Mouse (Mus musculus): Measurements from ENCODE around the gene Cr2. TPM values are rescaled to one million over a fixed set of nuclear protein-coding genes. Genes with fewer than 3 reads are reported as not detected.
A peak's percentile ranks its signal among the peaks of the same experiment; 100 is the strongest.

The Cr2 gene
- polyA plus RNA-seq, 1 experiment from 2014 or later = 2.4 TPM

DNA sequence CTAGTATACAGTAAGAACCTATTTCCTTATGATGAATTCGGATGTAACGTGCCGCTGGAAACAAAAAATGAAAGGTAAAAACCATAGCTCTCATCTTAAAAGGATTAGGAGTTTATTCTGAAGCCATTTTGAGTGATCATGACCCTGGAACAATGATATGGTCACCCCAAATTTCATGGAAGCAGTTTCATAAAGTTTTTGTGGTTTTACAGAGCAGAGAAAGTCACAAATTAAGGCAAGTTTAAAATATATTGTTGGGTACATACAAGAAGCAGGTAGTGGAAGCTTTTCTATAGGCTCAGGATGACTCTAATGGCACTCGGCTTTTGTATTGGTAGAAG lies 44.9 kb downstream of the Cr2 start:
- no peak for TF ChIP-seq CTCF (IDR thresholded peaks at IDR 0.05; ENCODE audit: low read depth)
- WGBS = 23% methylated on average over 4 of the region's 4 CpGs
- DNase-seq (ENCODE audit: low spot score) (no peak), ATAC-seq (replicated peaks; ENCODE audit: low FRiP score, low read depth) (no peak)
- Histone ChIP-seq H3K4me3 (replicated peaks; ENCODE audit: low read depth, low read length) (peak overlapping the region; percentile 56), H3K4me2 (ENCODE audit: low read length) (peak overlapping the region; percentile 68), H3K27ac (peak overlapping the region; percentile 99), H3K36me3 (ENCODE audit: insufficient read depth, low read length) (0 out of 2 replicates have a peak, but pooled peaks cover 4% of the 10 kb centered on the region), H3K4me1 (replicated peaks; ENCODE audit: insufficient read depth, low read length) (peaks cover 3% of the 10 kb centered on the region), H3K9ac (ENCODE audit: low read depth, low read length) (peak overlapping the region; percentile 86), H3K9me3 (replicated peaks; ENCODE audit: low read length) (no peaks in the 10 kb centered on the region), H3K27me3 (ENCODE audit: insufficient read depth, low read length) (no peaks in the 10 kb centered on the region)

DNA sequence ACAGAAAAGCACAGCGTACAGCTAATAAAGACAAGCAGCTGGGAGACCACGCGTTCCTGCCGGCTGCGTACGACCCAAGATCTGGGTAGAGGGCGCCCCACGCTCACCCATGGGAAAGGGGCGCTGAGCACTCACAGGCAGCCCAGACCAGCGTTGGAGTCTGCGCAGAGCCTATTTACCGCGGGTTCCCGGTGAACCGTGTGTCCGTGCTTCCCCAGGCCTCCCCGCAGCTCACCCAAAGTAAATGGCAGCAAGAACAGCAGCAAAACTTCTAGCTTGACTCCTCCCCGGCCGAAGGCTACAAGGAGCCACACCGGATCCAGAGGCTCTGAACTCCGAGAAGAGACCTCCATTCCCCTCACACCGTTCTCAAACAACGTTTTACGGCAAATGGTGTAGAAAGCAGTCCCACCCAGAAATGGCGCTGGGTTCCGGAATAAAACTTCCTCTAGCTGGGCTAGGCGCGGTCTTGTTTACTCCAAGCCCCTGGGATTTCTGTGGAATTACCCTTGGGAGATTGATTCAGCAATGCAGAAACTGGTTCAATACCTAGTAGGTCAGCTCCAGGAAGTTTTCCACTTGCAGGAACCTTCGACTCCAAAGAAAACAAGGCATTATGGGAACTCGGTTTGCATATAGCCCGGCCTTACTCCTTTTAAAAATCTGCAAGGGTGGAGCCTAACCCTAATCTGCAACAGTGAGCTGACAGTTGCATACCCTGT lies 45.4 kb downstream of the Cr2 start, which contains the start of gene Cr1l:
TSS of gene Cr1l (minus strand) at position 634 of the 722 bp plus-strand sequence.
- Histone ChIP-seq H3K4me3 (replicated peaks; ENCODE audit: low read depth, low read length) (peak within 1 kb of the TSS; percentile 56), H3K4me1 (replicated peaks; ENCODE audit: insufficient read depth, low read length) (peaks cover 3% of the 10 kb centered on the region), H3K36me3 (ENCODE audit: insufficient read depth, low read length) (0 out of 2 replicates have a peak, but pooled peaks cover 4% of the 10 kb centered on the region), H3K4me2 (ENCODE audit: low read length) (peak within 1 kb of the TSS; percentile 68), H3K27me3 (ENCODE audit: insufficient read depth, low read length) (no peaks in the 10 kb centered on the region), H3K9ac (ENCODE audit: low read depth, low read length) (peak within 1 kb of the TSS; percentile 86), H3K27ac (peak within 1 kb of the TSS; percentile 99), H3K9me3 (replicated peaks; ENCODE audit: low read length) (no peaks in the 10 kb centered on the region)
- ATAC-seq (replicated peaks; ENCODE audit: low FRiP score, low read depth) (peak; percentile 97), DNase-seq (ENCODE audit: low spot score) (peak; percentile 94)
- peak; percentile 75 for TF ChIP-seq CTCF (IDR thresholded peaks at IDR 0.05; ENCODE audit: low read depth)
- under 1% methylated on average over 31 of the region's 31 CpGs for WGBS

DNA sequence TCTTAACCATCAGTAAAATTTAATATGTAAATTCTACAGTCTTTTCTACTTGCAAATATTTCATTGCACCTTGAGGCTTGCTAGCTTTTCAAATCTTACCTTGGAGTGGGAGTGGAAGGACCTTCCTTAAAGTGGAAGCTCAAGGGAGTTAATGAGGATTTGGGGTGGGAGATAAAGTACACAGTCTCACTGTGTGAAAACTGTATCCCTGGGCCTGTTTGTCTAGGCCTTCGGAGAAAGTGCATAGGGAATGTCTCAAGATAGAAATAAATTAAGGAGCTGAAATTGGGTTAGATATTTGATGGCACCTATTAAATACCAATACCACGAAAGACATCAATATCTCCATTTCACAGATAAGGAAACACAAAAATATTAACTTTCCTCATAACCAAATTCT lies 46.0 kb downstream of the Cr2 start:
- Histone ChIP-seq H3K4me2 (ENCODE audit: low read length) (peak overlapping the region; percentile 68), H3K9ac (ENCODE audit: low read depth, low read length) (peak overlapping the region; percentile 86), H3K4me1 (replicated peaks; ENCODE audit: insufficient read depth, low read length) (peaks cover 3% of the 10 kb centered on the region), H3K27ac (peak overlapping the region; percentile 99), H3K9me3 (replicated peaks; ENCODE audit: low read length) (no peaks in the 10 kb centered on the region), H3K4me3 (replicated peaks; ENCODE audit: low read depth, low read length) (peak overlapping the region; percentile 56), H3K36me3 (ENCODE audit: insufficient read depth, low read length) (0 out of 2 replicates have a peak, but pooled peaks cover 4% of the 10 kb centered on the region), H3K27me3 (ENCODE audit: insufficient read depth, low read length) (no peaks in the 10 kb centered on the region)
- TF ChIP-seq CTCF (IDR thresholded peaks at IDR 0.05; ENCODE audit: low read depth) = no peak
- WGBS = 8% methylated on average over 2 of the region's 2 CpGs
- DNase-seq (ENCODE audit: low spot score) (peak; percentile 5), ATAC-seq (replicated peaks; ENCODE audit: low FRiP score, low read depth) (no peak)

DNA sequence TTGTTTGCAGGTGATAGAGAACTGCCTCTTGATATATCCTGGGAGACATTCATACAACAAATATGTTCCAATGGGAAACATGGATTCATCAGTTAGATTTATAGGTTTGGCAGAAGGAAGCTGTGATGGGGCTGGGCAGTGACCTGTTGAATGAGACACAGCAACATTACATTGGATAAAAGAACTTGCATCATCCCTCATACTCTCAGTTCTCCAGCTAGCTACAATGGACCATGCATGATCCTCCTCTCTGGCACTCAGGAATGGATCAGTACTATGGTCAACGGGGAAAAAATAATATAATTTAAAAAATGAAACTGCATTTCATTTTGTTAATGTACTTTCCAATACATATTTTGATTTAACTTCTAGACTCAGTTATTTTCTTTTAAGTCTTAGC lies 46.6 kb downstream of the Cr2 start:
- DNase-seq (ENCODE audit: low spot score) = no peak
- WGBS = 74% methylated on average over 1 of the region's 1 CpGs
- ATAC-seq (replicated peaks; ENCODE audit: low FRiP score, low read depth) = no peak
- Histone ChIP-seq H3K36me3 (ENCODE audit: insufficient read depth, low read length) (0 out of 2 replicates have a peak, but pooled peaks cover 4% of the 10 kb centered on the region), H3K27ac (no peak overlapping the region), H3K4me2 (ENCODE audit: low read length) (peak overlapping the region; percentile 22; the same call in 1 of the 2 replicates), H3K27me3 (ENCODE audit: insufficient read depth, low read length) (no peaks in the 10 kb centered on the region), H3K9ac (ENCODE audit: low read depth, low read length) (no peak overlapping the region), H3K9me3 (replicated peaks; ENCODE audit: low read length) (no peaks in the 10 kb centered on the region), H3K4me3 (replicated peaks; ENCODE audit: low read depth, low read length) (no peak overlapping the region), H3K4me1 (replicated peaks; ENCODE audit: insufficient read depth, low read length) (peaks cover 3% of the 10 kb centered on the region)
- TF ChIP-seq CTCF (IDR thresholded peaks at IDR 0.05; ENCODE audit: low read depth) = no peak

DNA sequence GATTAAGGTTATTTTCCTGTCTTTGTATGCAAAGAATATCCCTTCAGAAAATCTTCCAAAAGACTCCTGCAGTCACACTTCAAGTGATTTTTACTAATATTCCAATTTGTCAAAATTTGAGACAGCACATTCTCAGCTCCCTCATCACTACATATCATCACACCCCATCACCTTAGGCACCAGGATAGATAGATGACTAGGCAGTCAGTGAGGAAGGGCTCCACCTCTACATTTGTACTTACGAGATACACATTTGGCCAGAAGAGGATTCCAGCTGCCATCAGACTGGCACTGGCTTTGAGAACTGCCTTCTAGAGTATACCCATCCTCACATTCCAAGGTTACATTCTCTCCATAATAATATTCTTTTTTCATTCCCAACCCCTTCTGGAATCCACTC lies 62.1 kb downstream of the Cr2 start:
- Histone ChIP-seq H3K36me3 (ENCODE audit: insufficient read depth, low read length) (peaks cover 7% of the 10 kb centered on the region), H3K4me1 (replicated peaks; ENCODE audit: insufficient read depth, low read length) (no peaks in the 10 kb centered on the region), H3K4me2 (ENCODE audit: low read length) (no peak overlapping the region), H3K9ac (ENCODE audit: low read depth, low read length) (no peak overlapping the region), H3K4me3 (replicated peaks; ENCODE audit: low read depth, low read length) (no peak overlapping the region), H3K27ac (no peak overlapping the region), H3K9me3 (replicated peaks; ENCODE audit: low read length) (no peaks in the 10 kb centered on the region), H3K27me3 (ENCODE audit: insufficient read depth, low read length) (no peaks in the 10 kb centered on the region)
- no peak for DNase-seq (ENCODE audit: low spot score)
- ATAC-seq (replicated peaks; ENCODE audit: low FRiP score, low read depth) = no peak
- WGBS = 100% methylated on average over 1 of the region's 1 CpGs
- TF ChIP-seq CTCF (IDR thresholded peaks at IDR 0.05; ENCODE audit: low read depth) = no peak

DNA sequence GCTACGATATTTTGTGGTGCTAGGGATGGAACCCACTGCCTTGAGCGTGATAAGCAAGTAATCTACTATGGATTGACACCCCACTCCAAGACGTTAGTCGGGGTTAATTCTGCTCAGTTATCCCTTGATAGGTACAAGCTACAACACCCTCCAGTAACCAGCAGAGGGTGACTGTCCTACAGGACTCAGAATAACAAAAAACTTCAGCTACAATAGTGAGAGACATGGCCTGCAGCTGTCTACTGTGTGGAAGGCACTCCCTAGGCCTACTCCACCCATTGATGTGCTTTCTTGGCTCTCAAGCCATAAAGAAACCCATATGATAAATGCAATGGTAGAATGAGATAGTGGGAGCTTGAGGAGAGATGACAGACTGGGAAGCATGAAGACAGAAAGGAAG lies 62.9 kb downstream of the Cr2 start:
- peaks cover 7% of the 10 kb centered on the region for H3K36me3 ChIP-seq (ENCODE audit: insufficient read depth, low read length)
- H3K27me3 ChIP-seq (ENCODE audit: insufficient read depth, low read length) = no peaks in the 10 kb centered on the region
- H3K27ac ChIP-seq = no peak overlapping the region
- H3K9ac ChIP-seq (ENCODE audit: low read depth, low read length) = no peak overlapping the region
- 92% methylated on average over 4 of the region's 4 CpGs for WGBS
- H3K4me1 ChIP-seq (replicated peaks; ENCODE audit: insufficient read depth, low read length) = no peaks in the 10 kb centered on the region
- DNase-seq (ENCODE audit: low spot score) = no peak
- no peak overlapping the region for H3K4me2 ChIP-seq (ENCODE audit: low read length)
- no peak; the same call in 1 of the 2 replicates for TF ChIP-seq CTCF (IDR thresholded peaks at IDR 0.05; ENCODE audit: low read depth)
- ATAC-seq (replicated peaks; ENCODE audit: low FRiP score, low read depth) = no peak
- no peaks in the 10 kb centered on the region for H3K9me3 ChIP-seq (replicated peaks; ENCODE audit: low read length)
- no peak overlapping the region for H3K4me3 ChIP-seq (replicated peaks; ENCODE audit: low read depth, low read length)
